Mouse (Mus musculus): ENCODE measurements around the gene Cr2. TPM values are rescaled to one million over a fixed set of nuclear protein-coding genes. Genes with fewer than 3 reads are reported as not detected.

Cr2 gene
- 1.9 TPM for polyA plus RNA-seq (2017; shearing (Covaris generic))

DNA sequence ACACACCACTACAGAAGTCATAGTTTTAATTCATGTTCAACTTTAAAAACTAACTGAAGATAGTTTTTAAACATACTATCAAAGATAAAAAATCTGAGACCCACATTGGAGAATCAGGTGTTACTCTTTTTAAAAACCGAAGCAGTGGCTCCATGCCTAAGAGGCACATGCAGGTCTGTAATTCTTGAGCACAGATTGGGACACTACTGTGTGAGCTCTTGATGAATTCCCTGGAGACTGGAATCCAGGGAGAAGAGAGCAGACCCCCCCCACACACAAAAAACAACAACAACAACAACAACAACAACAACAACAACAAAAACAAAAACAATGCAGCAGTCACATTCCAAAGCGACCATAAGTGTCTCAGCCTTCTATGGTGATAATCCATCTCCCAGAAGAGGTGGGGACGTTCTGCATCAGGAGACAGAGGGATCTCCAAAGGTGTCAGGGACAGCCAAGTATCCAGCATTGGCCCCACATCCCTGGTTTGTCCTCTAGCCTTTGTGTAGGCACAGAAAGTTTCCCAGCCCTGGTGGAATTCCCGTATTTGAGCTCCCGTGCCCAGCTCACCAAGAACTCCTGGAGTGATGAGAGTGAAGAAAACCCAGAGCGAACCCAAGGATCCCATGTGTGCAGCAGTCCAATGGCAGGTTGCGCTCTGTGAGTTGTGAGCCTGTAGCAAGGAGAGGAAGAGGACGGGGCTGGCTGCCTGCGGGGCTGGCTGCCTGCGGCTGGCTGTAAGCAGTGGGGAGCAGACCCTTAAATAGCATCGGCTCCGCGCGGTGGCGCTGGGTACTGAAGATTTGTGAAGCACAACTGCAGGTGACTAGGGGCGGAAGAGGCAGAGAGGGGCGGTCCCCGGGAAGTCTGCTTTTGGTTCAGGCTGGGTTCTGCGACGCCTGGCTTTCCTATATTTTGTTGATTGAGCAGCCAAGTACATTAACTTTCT is at the start of gene Cr2:
Gene Cr2, minus strand, starts transcription at position 737 of the 952 bp plus-strand sequence.

GRCm38 (mm10) chr1:195130953-195131674 is 45.4 kb downstream of the Cr2 start, which contains the start of gene Cr1l:
Gene Cr1l (minus strand): TSS chr1:195131586.

GRCm38 (mm10) chr1:195092220-195092720 is 84.2 kb downstream of the Cr2 start, which contains the start of gene Cd46:
Gene Cd46 (minus strand): TSS chr1:195092249.

Other genes starting within 250 kb of the Cr2 start
- gene Cd34, start 237.9 kb downstream of the Cr2 start, polyA plus RNA-seq (2017; shearing (Covaris generic)) = 0.15 TPM
- 3.4 TPM for gene Cd46, start 84.5 kb downstream of the Cr2 start, polyA plus RNA-seq (2017; shearing (Covaris generic))
- 210 TPM for gene Cr1l, start 45.1 kb downstream of the Cr2 start, polyA plus RNA-seq (2017; shearing (Covaris generic))

Data from activated CD4-positive, CD25-positive, alpha-beta regulatory T cell, adult 9 weeks (primary cell).